Mouse (Mus musculus): ENCODE data around the gene Sec23ip. TPM values are rescaled to one million over a fixed set of nuclear protein-coding genes. Genes with fewer than 3 reads are reported as not detected.

Sec23ip gene
- polyA plus RNA-seq, 1 experiment from 2014 or later: 43.9 TPM

GRCm38 (mm10) chr7:128790045-128790444 is 45.3 kb downstream of the Sec23ip start:
- Histone ChIP-seq H3K4me2 (replicated peaks) (no peak overlapping the region), H3K9ac (no peak overlapping the region), H3K27me3 (no peaks in the 10 kb centered on the region), H3K9me3 (replicated peaks) (no peaks in the 10 kb centered on the region), H3K4me3 (no peak overlapping the region), H3K27ac (no peak overlapping the region), H3K4me1 (no peaks in the 10 kb centered on the region), H3K36me3 (peaks cover 17% of the 10 kb centered on the region)
- 83% methylated on average over 4 of the region's 4 CpGs for WGBS
- ATAC-seq (ENCODE audit: low FRiP score): no peak

- Histone ChIP-seq H3K9ac (no peak overlapping the region), H3K36me3 (no peaks in the 10 kb centered on the region), H3K4me3 (no peak overlapping the region), H3K9me3 (replicated peaks) (no peaks in the 10 kb centered on the region), H3K27ac (no peak overlapping the region), H3K4me1 (no peaks in the 10 kb centered on the region), H3K27me3 (no peaks in the 10 kb centered on the region), H3K4me2 (replicated peaks) (no peak overlapping the region)
- no peak for ATAC-seq (ENCODE audit: low FRiP score)
- 85% methylated on average over 4 of the region's 4 CpGs for WGBS
These were observed 48.7 kb downstream of the Sec23ip start for GRCm38 (mm10) chr7:128793464-128793863.

- Histone ChIP-seq H3K4me1 (no peaks in the 10 kb centered on the region), H3K9me3 (replicated peaks) (no peaks in the 10 kb centered on the region), H3K4me3 (no peak overlapping the region), H3K9ac (no peak overlapping the region), H3K27ac (no peak overlapping the region), H3K36me3 (no peaks in the 10 kb centered on the region), H3K4me2 (replicated peaks) (no peak overlapping the region), H3K27me3 (no peaks in the 10 kb centered on the region)
- ATAC-seq (ENCODE audit: low FRiP score): no peak
- 87% methylated on average over 5 of the region's 5 CpGs for WGBS
These were observed 80.3 kb downstream of the Sec23ip start for GRCm38 (mm10) chr7:128824986-128825563.

- no peak overlapping the region for H3K4me2 ChIP-seq (replicated peaks)
- no peak overlapping the region for H3K27ac ChIP-seq
- H3K27me3 ChIP-seq: 0 out of 2 replicates have a peak, but pooled peaks cover 14% of the 10 kb centered on the region
- H3K9me3 ChIP-seq (replicated peaks): no peaks in the 10 kb centered on the region
- no peaks in the 10 kb centered on the region for H3K36me3 ChIP-seq
- H3K4me1 ChIP-seq: no peaks in the 10 kb centered on the region
- H3K9ac ChIP-seq: no peak overlapping the region
- 84% methylated on average over 12 of the region's 12 CpGs for WGBS
- no peak overlapping the region for H3K4me3 ChIP-seq
- ATAC-seq (ENCODE audit: low FRiP score): no peak
These were observed 87.8 kb downstream of the Sec23ip start for GRCm38 (mm10) chr7:128832455-128833081.

GRCm38 (mm10) chr7:128833196-128833595 is 88.5 kb downstream of the Sec23ip start:
- Histone ChIP-seq H3K27ac (no peak overlapping the region), H3K9me3 (replicated peaks) (no peaks in the 10 kb centered on the region), H3K36me3 (no peaks in the 10 kb centered on the region), H3K4me2 (replicated peaks) (no peak overlapping the region), H3K4me1 (no peaks in the 10 kb centered on the region), H3K4me3 (no peak overlapping the region), H3K27me3 (0 out of 2 replicates have a peak, but pooled peaks cover 14% of the 10 kb centered on the region), H3K9ac (no peak overlapping the region)
- 83% methylated on average over 4 of the region's 4 CpGs for WGBS
- ATAC-seq (ENCODE audit: low FRiP score): no peak

Small RNA genes within 50 kb of the gene (microRNA-seq; reads per million reads assigned to microRNA genes)
- not detected for gene Gm25778

Other genes starting within 250 kb of the Sec23ip start
- gene Bag3, start 221.3 kb upstream of the Sec23ip start, polyA plus RNA-seq (2016; fragmentation: Nextera tagmentation; extraction: Ambion mirVana): 5.6 and 6.4 TPM in 2 replicates
- gene Inpp5f, start 133.6 kb upstream of the Sec23ip start, polyA plus RNA-seq (2016; fragmentation: Nextera tagmentation; extraction: Ambion mirVana): 140 and 158 TPM in 2 replicates
- 68.9 and 70.4 TPM in 2 replicates for gene Mcmbp, start 4.4 kb upstream of the Sec23ip start, polyA plus RNA-seq (2016; fragmentation: Nextera tagmentation; extraction: Ambion mirVana)

Measured in hindbrain, embryonic 12.5 days (tissue).